Mouse (Mus musculus) thymus, postnatal 4 days (tissue): ENCODE measurements at regions not wholly inside any gene's neighbourhood (a gene's known extent, or its start where the extent isn't known, plus 50 kb on each side); places are given as distances from the start of the nearest gene placed in this dataset.
"Not testable (repeated sequence)": the region's sequence is repeated elsewhere in the genome, so short reads cannot be mapped to it uniquely, and the experiment has no call there.

Experiments used
- DNase-seq: peaks from one replicate; pipeline ENCODE4 v3.0.0; 2021

DNA sequence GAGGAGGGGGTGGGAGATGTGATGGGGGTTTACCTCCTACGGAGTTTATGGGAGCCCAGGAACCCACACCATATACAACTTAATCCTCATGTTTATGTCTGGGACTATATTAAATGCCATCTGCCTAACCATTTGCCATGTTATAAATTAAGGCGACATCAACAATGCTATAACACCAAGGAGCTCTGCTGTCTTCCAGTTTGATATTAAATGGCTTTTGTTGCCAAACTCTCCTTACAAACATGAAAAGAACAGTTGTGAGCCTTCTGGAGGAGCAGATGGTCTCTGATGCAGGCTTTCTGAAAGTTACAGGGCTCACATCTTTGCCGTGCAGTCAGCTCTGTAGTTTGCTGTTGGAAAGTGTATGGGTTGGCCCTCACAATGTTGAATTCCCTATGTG is 470.3 kb upstream of the Sall1 start:
- no peak for DNase-seq

DNA sequence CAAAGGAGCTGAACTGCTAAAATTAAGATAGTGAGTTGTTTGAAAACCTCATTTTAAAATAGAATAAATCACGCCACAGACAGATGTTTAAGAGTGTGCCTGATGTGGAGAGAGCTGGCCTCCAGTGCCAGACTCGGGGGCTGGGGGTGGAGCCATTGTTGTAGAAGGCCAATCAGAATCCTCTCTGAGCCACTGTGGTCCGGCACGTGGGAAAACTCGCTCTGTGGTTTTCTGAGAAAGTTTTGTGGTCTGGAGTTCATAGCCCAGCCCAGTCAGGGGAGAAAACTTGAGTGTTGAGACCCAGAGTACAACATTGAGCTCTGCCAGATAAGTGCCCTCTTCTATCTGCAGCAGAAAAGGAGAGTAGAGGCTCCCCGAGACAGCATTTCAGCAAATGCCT is 463.7 kb upstream of the Sall1 start:
- DNase-seq: no peak

DNA sequence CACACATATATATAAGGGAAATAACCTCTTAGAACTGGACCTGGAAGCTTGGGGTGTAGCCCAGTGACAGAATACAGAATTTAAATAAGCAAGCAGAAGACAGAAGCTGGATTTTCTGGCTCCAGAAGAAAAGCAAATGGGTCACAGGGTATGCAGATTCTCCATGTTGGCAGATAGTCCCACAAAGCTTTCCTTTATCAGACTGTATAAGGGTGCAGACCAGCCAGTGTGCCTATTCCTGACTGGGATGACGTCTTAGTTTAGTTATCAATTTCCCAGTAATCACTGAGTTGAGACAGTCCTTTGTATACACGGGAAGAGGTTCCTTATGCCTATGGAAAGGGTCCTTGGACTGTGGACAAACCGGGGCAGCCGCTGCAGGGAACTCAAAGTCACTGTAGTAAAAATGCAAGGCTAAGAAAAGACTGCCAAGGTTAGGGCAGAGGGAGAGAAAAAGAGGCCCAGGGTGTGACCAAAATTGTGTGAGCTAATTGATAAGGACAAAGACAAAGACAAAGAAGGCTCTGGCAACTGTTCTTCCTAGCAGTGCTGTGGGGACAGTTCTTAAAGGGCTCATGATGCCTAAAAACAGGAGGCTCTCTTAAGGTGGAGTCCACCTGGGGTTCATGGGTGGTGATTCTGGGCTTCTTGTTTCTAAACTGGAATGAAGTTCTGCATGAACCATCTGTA is 459.7 kb upstream of the Sall1 start:
- no peak for DNase-seq

DNA sequence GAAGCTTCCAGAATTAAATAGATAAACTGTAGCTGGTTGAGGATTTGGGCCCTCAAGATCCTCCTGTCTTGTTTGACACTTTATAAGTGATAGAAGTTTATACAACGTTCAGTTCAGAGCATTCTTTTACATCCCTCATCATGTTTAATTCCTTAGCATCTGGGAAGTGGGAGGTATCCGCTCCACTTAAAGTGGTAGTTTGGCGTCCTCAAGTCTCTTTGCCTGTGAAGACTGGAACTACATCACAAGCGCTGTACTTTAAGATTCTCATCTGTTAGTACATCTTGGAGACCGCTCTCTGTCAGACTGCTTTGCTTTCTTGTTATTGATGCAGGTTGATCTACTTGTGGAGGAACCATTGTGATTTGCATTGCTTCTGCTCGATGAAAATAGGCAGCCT is 459.1 kb upstream of the Sall1 start:
- no peak for DNase-seq

DNA sequence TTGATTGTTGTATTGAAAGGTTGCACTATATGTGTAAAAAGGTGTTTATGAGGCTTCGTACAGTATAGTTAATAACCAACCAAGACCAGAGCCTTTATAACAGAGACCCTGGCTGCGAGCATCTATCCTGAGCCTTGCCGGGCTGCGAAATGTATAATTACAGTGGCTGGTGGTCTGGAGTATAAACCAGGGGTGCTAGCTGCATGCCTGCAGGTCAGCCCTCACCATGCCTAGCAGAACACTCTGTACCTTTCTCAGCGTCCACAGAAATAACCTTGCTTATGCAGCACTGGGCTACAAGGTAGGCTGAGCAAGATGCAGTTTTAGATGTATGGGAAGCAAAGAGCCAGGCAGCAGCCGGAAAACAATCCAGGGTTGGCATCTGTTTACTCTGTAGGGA is 457.8 kb upstream of the Sall1 start:
- DNase-seq: no peak

DNA sequence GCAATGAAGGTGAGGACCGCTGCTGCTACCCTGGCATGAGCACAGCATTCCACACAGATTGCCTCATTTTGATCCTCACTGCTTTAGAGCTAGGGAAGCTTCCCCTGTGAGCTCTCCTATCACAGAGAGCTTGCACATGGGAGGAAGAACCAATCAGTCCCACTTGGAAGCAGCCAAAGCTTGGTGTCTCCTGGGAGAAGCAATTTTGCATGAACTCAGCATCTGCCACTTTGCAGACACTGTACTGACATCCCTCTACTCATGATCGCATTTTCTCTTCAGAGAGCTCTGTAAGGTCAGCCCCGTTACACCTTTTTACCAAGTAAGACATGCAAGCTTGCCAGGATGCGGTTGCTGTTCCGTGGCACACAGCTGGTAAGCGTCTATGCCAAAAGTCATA is 455.9 kb upstream of the Sall1 start:
- DNase-seq: no peak

DNA sequence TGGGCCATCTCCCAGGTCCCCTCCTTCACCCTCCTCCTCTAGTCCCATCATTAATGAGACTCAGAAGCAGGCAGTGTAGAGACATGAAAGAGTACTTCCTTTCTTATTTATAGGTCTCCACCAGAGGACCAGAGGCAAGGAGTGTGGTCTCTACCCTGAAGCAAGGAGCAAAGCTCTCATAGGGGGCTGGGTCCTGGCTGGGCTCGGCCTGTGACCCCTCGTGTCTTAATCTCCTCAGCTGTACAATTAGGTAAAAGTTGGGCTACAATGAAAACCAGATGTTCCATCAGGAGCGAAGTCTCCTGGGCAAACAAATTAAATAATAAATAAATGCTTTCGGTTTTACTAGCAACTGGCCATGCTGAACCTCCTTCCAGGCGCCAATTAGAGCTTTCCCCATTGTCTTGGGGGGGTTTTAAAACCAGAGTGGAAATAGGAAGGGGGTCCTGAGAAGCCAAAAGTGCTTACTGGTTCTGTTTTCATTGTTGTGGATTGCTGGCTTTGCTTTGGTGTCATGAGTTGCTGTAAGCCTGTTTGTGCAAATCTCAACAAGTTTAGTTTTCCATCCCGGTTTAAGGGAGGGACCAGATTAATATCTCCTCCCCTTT is 454.2 kb upstream of the Sall1 start:
- no peak for DNase-seq

DNA sequence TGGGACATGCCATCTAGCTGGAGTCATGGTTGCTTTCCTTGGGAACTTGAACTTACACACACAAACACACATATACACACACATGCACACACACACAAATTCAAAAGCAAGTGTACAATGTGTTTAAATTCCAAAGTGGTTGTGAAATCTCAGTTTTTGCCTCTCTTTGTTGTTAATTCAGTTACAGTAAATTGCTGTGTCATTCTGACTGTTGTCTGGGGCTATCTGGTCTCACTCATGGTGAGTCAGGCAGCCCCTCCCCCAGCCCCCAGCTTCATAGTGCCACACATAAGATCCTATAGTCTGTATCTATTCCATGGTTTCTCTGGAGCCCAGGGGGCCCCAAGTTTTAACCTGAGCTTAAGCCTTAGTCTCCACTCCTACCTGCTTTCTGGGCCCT is 448.4 kb upstream of the Sall1 start:
- no peak for DNase-seq

DNA sequence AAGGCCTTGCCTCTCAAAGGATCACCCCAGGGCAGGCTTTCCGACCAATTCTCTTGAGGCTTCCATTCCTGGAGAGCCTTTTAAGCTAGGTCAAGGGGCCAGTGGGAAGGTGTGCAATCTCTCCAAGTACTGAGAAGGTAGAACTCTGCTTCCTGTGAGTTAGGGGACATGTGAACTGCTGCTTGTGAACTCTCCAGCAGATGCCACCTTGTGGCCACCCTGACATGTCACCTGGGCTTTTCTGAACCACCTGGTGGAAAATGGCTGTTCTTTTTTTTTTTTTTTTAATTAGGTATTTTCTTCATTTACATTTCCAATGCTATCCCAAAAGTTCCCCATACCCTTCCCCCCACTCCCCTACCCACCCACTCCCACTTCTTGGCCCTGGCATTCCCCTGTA is 438.5 kb upstream of the Sall1 start:
- not testable (repeated sequence) for DNase-seq

DNA sequence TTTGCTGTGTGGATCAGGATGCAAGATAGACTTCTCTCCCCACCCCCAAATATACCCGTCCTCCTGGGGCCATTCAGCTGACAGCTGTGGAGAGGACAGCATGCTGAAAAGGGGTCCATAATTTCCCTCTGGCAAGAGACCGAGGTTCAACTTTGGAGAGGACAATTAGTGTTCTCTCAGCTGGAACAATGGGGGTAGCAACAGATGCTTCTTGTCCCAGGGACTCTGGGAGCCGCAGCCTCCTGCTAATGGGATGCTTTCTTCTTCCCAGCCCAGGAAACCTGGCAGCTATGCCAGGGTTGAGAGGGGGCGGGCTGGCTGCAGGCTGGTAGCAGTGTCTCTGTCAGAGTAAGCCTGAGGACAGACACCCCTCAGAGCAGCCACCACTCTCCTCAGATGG is 433.0 kb upstream of the Sall1 start:
- no peak for DNase-seq

DNA sequence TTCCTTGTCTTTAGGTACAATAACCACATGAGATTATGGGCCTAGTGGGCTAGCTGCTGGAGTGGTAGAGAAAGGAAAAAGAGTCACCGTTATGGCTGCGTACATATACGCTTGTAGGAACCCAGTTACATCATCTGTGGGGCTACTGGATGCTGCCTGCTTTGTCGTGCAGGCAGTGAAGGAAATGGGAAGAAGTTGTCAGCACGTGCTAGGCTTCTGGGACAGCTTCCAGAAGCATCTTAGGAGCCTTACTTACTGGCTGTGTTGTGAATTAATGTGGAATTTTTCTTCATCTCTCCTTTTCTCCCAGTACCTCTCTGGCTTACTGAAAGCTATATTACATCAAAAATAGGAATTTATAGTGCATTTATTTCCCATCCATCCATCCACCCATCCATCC is 427.2 kb upstream of the Sall1 start:
- DNase-seq: no peak

DNA sequence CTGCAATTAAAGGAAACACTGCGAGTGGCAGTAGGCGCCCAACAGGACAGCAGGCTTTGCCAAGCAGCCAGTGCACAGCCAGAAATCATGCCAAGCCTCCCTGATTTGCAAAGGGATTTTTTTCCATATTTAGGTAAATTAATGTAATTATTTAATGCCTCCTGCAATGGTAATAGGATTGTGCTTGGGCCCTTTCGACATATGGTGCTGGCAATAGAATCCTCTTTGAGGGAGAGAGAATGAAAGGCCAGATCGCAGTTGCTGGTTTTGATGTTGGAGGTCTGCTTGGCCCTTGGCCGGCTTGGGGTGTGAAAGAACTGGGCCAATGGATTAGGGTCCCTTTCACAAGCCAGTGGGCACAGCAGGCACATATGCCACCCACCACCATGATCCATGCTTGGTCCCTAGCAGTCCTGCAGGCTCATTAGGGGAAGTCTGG is 424.8 kb upstream of the Sall1 start:
- no peak for DNase-seq

DNA sequence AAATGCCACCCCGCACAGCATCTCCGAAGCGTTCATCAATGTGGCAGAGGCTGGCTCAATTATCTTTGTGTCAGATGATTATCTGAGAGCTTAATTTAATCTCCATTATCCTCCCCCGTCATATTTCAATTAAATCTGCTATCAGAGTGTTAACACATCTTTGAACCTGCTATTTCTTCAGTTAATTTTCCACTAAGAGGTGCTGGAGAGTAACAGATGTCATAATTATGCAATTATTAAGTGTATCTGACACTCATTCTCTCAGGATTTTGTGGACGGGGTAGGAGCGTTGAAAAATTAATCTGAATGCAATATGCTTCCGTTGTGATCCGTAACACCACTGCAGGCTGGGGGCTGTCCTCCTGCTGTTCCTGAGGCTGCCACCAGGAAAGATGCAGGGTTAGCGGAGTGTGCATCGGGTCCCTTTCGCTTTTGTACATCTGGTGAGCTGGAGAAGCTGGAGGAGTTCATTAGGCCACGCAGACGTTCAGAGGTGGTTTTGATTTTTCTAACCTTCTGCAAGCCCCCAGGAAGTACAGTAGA is 421.3 kb upstream of the Sall1 start:
- no peak for DNase-seq

DNA sequence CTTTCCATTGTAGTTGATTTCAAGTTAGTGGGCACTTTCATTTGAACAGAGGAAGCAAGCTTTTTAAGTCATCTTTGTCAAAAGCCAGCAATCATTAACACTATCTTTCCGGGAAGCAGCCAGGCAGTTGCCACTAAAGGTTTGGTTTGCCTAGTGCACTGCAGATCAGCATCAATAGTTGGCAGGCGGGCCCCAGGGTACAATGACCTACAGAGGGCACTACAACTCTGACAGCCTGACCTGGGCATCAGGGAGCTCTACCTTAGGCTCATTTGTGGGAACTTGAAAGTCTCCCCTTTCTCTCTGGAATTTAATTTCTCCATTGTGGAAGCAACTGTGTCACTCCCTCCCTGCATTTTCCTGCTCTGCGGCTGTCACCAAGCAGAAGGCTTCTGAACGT is 412.6 kb upstream of the Sall1 start:
- DNase-seq: no peak

DNA sequence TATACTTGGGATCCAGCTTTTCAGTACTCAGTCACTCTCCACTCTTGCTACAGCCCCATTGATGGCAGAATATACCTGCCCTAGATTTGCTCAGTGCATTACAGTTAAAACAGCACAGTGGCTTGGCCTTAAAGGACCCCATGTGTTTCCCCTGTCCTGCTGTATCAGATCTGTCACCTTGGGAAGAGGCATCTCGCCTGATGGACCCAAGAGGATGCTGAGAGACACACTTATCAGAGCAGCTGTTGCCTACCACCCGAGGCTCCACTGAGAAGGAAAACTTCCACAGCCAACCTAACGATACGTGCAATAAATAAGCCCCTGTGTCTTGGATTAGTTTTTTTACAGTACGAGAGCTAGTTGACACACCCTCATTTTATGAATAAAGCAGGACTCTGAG is 411.8 kb upstream of the Sall1 start:
- no peak for DNase-seq

DNA sequence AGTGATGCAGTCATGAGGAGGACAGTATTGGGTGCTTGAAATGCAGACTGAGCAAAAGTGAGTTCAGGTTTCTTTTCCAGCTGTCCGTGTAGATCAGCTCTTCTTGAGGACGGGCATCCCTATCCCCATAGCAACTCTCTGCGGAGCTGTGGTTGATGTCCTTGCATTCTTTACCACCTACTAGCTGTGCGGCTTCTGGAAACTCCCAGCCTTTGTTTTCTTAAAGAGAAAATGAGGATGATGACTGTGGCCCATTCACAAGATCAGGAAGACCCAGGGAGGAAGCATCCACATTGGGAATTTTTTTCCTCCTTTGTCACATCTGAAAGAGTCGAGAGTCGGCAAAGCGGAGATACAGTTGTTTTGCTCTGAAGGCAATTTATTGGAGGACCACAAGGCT is 410.2 kb upstream of the Sall1 start:
- DNase-seq: no peak

DNA sequence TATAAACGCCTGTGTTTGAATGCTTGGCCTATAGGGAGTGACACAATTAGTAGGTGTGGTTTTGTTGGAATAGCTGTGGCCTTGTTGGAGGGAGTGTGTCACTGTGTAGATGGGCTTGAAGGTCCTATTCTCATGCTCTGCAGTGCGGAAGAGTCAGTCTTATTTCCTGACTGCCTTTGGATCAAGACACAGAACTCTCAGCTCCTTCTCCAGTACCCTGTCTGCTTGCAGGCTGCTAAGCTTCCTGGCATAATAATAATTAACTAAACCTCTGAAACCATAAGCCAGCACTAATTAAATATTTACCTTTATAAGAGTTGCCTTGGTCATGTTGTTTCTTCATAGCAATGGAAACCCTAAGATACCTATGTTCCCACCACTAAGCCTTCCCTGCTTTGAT is 409.8 kb upstream of the Sall1 start:
- DNase-seq: no peak

DNA sequence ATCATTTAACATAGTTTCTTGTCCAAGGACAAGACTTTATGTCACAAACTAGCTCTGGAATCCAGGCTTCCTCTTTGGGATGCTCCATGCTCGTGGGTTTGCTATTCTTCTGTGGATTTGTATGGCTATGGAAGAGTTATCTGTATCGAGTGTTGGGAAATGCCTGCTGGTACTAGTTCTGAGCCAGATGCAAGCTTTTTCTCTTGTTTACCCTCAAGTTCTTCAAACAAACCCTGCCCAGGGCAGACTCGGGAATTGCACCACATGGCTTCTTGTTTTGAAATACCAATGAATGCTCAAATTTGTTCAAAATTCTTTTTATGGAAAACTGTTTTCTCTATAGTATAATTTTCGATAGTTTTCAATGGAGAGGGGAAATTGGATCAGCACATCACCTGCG is 400.5 kb upstream of the Sall1 start:
- DNase-seq: no peak

DNA sequence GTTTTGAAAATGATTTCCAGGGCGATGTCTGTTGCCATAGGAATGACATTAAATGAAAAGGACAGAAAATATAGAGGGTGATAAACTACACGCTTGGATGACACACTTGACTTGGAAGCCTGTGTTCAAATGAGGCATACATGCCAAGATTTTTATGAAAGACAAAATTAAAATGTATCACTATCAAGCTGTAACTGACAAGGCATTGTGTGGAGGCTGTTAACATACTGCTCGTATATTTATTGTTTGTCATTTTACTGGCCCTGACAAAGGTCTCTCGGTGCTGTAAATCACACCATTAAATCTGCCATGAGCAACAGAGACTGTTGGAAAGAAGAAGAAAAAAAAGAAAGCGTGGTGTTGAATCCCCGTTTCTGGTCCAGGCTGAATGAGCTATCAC is 395.3 kb upstream of the Sall1 start:
- DNase-seq: no peak

DNA sequence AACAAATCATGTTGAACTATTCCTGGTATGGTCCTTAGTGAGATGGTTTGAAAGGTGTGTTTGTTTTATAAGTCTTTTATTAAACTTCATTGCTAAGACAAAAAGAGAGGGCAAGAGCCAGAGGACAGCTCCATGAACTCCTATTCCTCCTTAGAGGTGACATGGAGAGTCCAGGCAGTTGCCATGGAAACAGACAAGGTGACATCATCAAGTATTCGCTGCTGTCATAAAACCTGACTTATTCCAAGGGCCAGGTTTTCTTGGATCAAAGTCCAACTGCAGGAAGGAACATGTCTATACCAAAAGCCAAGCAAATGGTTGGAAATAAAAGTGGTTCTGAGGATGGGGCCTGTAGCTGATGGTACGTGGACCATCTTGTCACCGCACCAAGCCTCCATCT is 383.0 kb upstream of the Sall1 start:
- no peak for DNase-seq

DNA sequence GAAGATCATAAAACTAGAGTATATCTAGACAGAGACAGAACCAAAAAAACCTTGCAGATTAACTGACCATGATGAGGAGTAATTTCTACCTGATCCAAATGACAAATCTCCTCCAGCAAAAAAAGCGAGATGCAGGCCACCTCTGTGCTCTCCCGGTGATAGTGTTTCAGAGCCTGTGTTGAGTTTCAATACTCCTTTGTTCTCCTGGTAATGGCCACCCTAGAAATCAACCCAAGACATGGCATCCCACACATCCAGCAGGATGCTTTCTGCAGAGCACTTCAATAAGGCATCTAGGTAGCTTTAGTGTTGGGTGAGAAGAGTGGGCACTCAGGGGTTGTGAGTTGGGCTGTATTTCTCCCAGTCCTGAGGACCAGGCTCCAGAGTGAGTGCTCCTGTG is 371.3 kb upstream of the Sall1 start:
- DNase-seq: no peak

DNA sequence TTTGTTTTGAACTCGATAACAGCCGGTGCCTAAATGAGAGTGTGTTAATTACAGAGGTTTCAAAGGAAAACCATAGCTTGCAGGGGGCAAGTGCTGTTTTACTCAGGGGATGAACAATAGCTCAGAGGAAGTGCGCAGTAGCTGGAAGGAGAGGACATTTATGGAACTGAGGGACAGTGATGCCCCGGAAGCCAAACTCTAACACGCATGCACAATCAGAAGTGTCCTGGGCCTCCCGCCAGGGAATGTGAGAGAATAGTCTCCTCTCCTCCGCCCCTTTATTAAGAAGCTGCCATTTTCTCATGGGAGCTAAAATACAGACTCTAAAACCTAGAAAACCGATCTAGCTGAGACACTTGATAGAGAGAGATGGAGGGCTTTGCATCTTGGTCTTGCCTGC is 368.5 kb upstream of the Sall1 start:
- no peak for DNase-seq

DNA sequence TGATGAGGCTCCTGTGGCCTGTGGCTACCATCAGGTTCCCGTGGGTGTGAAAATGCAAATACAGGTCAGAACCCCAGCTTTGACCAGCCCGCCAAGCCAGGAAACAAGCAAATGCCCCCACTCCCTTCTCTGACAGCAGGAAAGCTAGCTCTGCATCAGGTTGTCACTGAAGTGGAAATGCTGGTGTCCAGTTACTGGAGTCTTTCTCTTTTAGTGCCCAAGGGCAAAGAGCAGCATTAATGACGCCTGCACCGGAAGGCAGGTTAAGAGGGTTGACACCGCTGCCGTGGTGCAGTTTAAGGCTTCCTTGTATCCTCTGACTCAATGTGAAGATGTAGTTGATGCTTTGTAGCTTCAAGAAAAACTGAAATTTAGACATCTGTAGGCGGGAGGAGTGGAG is 368.1 kb upstream of the Sall1 start:
- DNase-seq: no peak

DNA sequence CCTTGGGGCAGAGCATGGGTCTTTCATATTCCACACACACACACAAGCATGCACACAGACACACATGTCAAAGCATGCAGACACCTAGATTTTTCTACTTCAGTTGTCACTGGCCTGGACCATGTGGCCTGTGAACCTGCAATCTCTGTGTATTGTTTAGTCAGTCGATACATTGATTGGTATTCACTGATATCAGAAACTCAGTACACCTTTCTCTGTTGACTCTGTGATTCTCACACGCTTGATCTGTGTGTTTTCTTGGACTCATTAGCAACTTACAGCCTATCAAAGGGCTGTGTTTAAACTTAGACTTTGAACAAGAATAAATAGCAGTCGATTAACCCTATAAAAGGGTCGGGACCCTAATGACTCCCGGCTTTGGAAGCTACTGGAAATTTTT is 362.7 kb upstream of the Sall1 start:
- DNase-seq: no peak

DNA sequence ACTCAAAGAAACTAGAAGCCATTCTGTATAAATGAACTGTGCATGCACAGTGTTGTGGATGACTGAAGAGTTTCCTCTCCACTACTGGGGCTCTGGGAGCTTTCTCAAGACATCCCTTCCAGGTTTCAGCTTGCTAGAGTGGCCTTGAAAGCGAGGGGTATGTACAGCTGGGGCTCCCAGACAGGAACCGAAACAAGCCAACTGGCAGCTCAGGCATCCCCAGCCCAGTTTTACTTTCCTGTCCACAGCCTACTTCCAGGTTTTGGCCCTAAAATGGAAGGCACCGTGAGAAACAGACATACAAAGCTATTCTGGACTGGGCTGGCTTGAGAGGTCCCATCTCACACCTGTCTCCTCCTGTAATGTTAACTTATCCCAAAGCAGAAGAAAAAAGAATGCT is 360.3 kb upstream of the Sall1 start:
- DNase-seq: no peak
